Mouse (Mus musculus) liver, adult (tissue): ENCODE results near the gene Crk.

Experiments
- GATA4 ChIP-seq: IDR thresholded peaks from 2 replicates; pipeline ENCODE4 v1.6.1; 2014; ENCODE audit warnings: mild to moderate bottlenecking, low read length; ENCODE audit not compliant: insufficient replicate concordance

Crk gene

DNA sequence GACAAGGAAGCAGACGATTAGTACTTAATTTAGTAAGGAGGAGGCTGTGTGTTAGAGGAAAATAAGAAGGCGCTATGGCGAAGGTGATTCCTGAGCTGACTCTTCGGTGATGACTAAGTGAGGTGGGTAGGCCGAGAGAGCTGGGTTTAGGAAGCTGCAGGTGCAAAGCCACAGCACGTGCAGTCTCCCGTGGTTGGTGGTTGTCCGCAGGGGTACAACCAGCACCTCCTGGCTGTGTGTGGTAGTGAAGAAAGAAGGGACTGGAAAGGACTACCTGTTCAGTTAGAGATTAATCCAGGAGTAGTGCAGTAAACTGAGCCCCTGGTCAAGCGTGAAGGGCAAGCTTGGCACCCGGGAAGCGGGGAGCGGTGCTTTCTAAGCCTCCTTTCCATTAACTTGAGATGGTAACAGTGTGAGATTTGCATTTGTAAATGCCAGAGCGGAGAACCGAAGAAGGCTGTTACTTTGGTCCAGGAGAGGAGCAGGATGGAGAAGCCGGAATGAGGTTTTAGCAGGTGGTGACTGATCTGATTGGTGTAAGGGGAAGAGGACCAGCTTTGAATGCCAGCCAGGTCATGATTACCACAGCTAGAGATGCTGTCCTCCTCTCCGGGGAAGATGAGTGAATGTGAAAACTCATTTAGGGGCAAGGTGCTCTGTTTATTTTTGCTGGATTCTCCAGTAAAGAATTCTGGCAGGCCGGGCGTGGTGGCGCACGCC lies 26.7 kb upstream of the Crk start:
- TF ChIP-seq GATA4, result no peak

DNA sequence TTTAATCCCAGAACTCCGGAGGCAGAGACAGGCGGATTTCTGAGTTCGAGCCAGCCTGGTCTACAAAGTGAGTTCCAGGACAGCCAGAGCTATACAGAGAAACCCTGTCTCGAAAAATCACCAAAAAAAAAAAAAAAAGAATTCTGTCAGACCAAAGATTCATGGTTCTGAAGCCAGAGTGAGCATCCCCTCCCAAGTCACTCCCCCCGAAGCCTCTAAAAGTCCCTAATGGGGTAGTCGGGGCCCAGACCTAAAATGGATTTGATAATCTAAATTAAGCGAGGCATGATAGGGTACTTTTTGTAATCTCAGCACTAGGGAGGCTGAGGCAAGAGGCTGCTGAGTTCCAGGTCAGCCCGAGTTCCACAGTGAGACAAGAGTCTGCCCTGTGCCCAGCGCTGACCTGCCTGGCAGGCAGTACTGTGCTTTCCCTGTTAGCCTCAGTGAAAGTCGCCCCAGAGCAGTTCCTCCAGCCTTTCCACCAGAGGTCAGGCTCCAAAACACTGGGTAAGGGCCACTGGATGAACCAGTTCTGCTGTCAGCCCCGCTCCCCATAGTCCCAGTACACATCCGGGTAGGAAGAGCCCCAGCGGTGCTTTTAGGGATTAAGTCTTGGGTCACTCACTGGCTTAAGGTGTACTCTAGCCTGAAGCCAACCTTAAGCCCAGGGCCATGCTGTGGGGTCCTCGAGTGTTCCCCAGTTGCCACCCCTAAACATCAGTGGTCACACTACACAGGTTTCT lies 25.9 kb upstream of the Crk start:
- no peak for TF ChIP-seq GATA4

DNA sequence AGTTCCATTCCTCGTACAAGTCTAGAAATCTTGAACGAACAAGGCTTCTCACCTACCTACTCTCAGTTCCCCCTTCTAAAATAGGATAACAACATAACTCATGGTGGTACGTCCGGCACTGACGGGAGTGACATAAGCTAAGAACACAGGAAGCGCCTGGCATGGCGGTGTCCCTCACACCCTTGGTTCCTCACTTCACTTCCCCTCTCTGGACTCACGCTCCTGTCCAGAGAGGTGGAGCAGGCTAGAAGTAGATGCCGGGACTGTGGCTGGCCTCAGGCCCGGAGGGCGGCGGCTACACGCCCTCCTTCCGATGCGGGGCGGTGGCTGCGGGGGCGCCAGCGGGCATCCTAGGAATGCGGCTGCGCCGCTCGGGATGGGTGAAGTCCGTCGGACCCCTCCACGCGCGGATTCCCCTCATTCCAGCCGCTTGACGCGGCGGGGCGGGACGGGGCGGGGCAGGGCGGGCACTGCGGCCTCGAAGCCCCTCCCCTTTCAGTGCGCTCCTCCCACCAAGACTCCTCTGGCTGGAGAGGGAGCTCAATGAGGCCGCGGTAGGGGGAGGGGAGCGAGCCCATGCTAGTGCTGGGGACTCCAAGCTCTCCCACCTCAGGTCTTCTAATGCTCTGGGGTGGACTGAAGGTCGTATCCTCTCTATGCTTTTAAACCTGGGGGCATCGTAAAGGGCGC lies 25.1 kb upstream of the Crk start:
- TF ChIP-seq GATA4, result no peak

- TF ChIP-seq GATA4, result no peak
These were observed 24.3 kb upstream of the Crk start for GRCm38 (mm10) chr11:75654471-75655390.

DNA sequence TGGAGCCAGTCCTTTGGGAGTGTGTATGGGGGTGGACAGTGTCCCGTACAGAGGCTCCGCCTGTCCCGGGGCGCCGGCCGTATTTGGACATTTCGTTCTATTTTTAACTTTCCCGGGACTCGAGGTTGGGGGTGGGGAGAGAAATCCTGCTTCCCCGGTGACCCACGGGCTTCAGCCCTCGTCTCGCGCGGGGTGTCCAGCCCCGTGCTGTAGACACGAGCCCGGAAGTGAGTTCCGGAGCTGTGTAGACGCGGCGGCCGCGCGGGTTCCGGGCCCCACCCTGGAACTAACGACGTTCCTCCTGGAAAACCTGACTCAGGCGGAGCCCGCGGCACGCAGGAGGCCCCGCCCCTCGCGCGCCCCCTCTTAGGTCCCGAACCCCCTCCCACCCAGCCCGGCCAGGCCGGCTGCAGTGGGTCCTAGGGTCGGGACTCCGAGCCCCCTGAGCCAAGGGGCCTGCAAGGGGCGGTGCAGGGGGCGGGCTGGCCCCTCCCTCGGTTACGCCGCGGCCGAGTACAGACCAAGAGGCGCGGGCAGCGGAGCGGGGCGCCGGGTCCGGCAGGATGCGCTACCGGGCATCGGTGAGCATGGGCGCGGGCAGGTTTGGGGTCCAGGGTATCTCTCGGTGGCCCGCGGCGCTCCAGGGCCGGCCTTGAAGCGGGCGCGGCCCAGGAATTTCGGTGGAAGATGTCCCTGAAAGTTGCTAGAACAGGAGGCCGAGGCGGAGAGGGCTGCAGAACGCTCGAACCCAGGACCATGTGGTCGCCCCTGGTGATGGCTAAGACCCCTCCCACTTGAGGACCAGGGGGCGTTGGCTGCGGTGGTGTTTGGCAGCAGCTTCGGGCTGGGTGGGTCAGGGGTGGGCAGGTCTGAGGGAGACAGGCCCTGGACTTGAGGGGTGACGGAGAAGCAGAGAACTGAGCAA lies 23.2 kb upstream of the Crk start:
- no peak for TF ChIP-seq GATA4

DNA sequence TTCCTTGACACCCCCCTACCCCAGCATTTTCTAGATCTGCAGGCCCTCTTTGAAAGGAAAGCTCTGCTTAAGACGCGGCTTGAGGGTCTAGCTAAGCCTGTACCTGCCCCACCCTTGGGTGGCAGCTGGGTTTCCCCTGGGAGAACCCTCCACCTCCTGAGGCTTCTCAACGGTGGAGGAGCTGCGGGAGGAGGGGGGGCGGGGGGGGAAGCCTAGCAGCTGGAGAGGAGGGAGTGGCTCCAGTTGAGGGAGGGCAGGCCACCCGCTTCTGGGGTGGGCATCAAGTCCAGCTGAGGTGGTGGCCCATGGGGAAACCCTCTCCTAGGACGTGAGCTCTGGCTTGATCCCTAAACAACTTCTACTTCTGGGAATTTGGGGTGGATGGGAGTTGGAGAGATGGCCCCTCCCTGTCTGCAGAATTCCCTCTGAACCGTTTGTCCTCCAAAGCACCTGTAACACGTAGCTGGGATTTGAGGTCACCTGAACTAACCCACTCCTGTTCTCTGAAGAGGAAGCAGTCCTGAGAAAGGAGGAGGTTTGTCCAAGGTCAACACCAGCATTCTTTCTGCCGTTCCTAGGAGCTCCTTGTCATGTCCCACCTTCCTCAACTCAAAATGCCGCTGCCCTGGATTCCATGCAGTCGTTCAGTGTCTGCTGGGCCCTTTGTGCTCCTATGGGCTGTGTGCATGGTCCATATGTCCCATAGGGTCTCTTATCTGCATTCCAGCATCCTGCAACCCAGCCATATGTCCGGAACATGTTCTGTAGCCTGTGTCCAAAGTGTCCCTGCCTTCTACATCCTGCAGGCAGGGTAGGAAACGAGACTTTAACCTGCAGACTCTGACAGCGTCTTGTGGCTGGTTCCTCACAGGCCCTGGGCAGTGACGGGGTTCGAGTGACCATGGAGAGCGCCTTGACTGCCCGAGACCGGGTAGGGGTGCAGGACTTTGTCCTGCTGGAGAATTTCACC lies 22.2 kb upstream of the Crk start:
- TF ChIP-seq GATA4, result no peak

DNA sequence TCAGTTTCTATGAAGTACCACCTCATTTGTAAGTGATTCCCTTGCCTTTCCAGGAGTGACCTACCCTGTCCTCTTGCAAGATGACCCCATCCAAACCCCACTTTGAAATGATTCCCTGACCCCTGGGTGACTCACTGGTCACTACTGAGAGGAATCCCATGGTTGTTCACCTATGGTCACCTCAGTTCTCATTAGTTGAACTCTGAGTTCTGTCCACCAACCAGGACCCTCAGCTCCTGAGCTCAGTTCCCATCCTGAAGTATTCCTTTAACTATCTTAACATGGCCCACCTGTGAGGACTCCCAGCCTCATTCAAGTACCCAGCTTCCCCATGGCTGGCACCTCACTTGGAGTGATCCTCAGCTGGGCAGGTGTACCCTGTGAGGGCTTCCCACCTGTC lies 21.2 kb upstream of the Crk start:
- TF ChIP-seq GATA4, result no peak

DNA sequence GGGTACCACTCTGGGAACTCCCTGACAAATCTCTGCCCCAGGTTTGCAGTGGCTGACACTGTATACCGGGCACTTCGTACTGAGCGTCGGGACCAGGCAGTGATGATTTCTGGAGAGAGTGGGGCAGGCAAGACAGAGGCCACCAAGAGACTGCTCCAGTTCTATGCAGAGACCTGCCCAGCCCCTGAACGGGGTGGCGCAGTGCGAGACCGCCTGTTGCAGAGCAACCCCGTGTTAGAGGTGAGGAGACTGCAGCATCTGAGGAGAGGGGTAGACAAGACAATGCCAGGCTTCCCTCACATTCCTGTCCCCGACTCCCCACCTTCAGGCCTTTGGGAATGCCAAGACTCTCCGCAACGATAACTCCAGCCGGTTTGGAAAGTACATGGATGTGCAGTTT lies 20.7 kb upstream of the Crk start:
- TF ChIP-seq GATA4, result no peak

DNA sequence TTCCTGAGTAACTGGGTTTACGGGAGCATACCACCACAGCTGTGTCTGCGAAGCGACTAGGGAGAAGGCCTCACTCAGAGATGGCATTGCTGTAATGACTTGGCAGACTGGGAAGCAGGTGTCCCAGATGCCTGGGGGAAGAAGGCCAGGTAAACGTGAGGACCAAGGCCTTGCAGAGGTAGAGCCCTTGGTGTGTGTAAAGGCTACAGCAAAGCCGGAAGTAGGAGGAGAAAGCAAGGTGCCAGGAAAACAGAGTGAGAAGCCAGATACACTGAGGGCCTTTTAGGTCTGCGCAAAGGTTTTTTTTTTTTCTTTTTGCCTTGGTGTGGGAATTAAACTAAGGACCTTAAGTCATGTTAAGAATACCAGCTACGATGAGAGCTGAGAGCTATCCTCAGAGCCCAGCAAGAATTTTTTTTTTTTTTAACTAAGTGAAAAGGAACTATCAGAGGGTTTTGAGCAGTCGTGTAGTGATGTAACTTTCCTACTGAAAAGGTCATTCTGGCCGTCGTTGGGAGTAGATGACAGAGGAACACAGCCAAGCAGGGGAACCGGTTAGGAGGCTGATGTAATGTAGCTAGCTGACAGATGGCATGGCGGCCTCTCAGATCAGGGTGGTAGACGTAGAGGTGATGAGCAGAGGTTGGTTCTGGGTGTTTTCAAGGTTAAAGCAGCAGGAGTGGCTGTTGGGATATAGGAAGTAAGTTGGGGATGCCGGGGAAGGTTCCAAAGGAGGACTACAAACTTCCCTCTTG lies 19.9 kb upstream of the Crk start:
- no peak for TF ChIP-seq GATA4

- TF ChIP-seq GATA4, result no peak
These were observed 18.9 kb upstream of the Crk start for GRCm38 (mm10) chr11:75660081-75660590.

DNA sequence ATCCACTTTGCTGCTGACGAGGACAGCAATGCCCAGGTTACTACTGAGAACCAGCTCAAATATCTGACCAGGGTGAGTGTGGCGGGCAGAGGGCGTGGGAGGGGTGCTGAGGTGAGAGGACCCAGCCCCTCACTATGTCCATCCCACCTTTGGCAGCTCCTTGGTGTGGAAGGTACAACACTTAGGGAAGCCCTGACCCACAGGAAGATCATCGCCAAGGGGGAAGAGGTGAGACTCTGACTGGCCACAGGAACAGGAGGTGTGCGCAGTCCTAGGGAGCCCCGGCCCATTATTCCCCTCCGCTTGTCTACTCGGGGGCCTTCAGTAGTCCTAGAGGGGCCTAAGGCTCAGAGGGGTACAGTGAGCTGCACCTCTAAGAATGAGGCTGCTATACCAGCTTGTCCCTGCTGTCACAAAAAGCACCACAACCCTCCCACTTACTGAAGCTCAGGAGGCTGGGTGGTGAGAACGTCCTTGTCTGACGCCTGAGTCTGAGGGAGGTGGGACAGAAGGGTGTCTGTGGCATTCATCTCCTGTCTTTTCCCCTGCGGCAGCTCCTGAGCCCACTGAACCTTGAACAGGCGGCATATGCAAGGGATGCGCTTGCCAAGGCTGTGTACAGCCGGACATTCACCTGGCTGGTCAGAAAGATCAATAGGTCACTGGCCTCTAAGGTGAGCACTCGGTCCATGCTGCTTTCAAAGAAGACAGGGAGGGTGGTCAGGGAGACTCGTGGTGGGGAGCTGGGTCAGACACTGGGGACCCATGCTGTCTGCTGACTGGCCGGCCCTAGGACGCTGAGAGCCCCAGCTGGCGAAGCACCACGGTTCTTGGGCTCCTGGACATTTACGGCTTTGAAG lies 17.9 kb upstream of the Crk start:
- no peak for TF ChIP-seq GATA4
